Mouse (Mus musculus) embryonic fibroblast, embryonic 13.5 days (primary cell): ENCODE data around the gene Nebl. TPM values are rescaled to one million over a fixed set of nuclear protein-coding genes. Genes with fewer than 3 reads are reported as not detected.

Experiments
- H3K27ac ChIP-seq: 2 replicates; pipeline ENCODE4 v1.5.1; 2012; ENCODE audit warnings: low read length, control low read depth, inconsistent platforms; ENCODE audit not compliant: insufficient read depth
- H3K4me1 ChIP-seq: 2 replicates; pipeline ENCODE4 v1.6.1; 2011; ENCODE audit warnings: low read length; ENCODE audit not compliant: control insufficient read depth, insufficient read depth
- H3K4me3 ChIP-seq: 2 replicates; pipeline ENCODE4 v1.5.1; 2011; ENCODE audit warnings: mild to moderate bottlenecking, control low read depth, low read length; ENCODE audit not compliant: insufficient read depth
- CTCF ChIP-seq: IDR thresholded peaks from 2 replicates; pipeline ENCODE4 v1.5.1; 2011; ENCODE audit warnings: mild to moderate bottlenecking, control low read depth, low read length, moderate library complexity, borderline replicate concordance; ENCODE audit not compliant: insufficient read depth
- POLR2A ChIP-seq: IDR thresholded peaks from 2 replicates; pipeline ENCODE4 v1.6.1; 2011; ENCODE audit warnings: low read depth, mild to moderate bottlenecking, control low read depth, low read length, moderate library complexity
- polyA plus RNA-seq: library from polyadenylated mRNA; stranded (reverse); fragments of >200 nt; gene quantifications from 2 replicates; pipeline ENCODE4 v1.2.4, GENCODE M21; 2011; ENCODE audit warnings: low read depth; ENCODE audit not compliant: missing spikeins, insufficient read length

Gene Nebl
- 0.58 and 1.2 TPM in 2 replicates for polyA plus RNA-seq

GRCm38 (mm10) chr2:17730957-17731830, at the start of gene Nebl:
Gene Nebl (minus strand): TSS chr2:17731464.
- H3K4me3 ChIP-seq = peak within 1 kb of the TSS; percentile 48
- H3K27ac ChIP-seq = no peak within 1 kb of the TSS
- no peaks in the 10 kb centered on the region for H3K4me1 ChIP-seq
- TF ChIP-seq CTCF = no peak
- no peak for TF ChIP-seq POLR2A

- TF ChIP-seq POLR2A (no peak), CTCF (no peak)
- Histone ChIP-seq H3K4me1 (no peaks in the 10 kb centered on the region), H3K27ac (no peak overlapping the region), H3K4me3 (no peak overlapping the region)
Observed at GRCm38 (mm10) chr2:17770246-17770825, 39.1 kb upstream of the Nebl start.

- no peak for TF ChIP-seq POLR2A
- H3K4me1 ChIP-seq = no peaks in the 10 kb centered on the region
Observed at GRCm38 (mm10) chr2:17769242-17769755, 38.0 kb upstream of the Nebl start.

DNA sequence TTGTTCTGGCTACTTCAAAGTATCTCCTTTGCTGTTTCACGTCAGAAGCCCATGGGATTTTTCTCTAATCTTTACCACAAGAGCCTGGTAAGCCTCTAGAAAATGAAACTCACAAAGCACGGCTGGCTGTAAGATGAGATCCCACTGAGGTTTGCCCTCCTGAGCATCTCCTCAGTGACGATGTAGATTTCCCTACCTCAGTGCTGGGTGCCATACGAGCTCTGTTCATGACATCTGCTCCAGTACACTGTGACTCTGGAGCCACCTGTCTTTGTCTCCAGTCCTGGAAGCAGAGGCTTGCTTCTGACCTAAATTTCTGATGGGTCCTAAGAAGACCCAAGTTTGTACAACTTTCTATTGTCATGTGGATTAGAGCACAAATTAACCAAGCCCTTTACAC, 25.0 kb upstream of the Nebl start:
- no peak for TF ChIP-seq CTCF
- TF ChIP-seq POLR2A = no peak
- no peaks in the 10 kb centered on the region for H3K4me1 ChIP-seq
- H3K4me3 ChIP-seq = no peak overlapping the region
- H3K27ac ChIP-seq = no peak overlapping the region

More at GRCm38 (mm10) chr2:17769242-17769755, 38.0 kb upstream of the Nebl start:
- Histone ChIP-seq H3K4me3 (no peak overlapping the region), H3K27ac (no peak overlapping the region)

- no peak overlapping the region for H3K27ac ChIP-seq
- TF ChIP-seq CTCF (no peak), POLR2A (no peak)
- peak overlapping the region; percentile 15; the same call in 1 of the 2 replicates for H3K4me3 ChIP-seq
- peaks cover 4% of the 10 kb centered on the region; the same call in 1 of the 2 replicates for H3K4me1 ChIP-seq
Observed at GRCm38 (mm10) chr2:17742051-17742763, 10.9 kb upstream of the Nebl start.

- no peak for TF ChIP-seq POLR2A
- no peak for TF ChIP-seq CTCF
- Histone ChIP-seq H3K4me1 (peaks cover 4% of the 10 kb centered on the region; the same call in 1 of the 2 replicates), H3K27ac (no peak overlapping the region), H3K4me3 (no peak overlapping the region)
Observed at GRCm38 (mm10) chr2:17741555-17741954, 10.3 kb upstream of the Nebl start.

DNA sequence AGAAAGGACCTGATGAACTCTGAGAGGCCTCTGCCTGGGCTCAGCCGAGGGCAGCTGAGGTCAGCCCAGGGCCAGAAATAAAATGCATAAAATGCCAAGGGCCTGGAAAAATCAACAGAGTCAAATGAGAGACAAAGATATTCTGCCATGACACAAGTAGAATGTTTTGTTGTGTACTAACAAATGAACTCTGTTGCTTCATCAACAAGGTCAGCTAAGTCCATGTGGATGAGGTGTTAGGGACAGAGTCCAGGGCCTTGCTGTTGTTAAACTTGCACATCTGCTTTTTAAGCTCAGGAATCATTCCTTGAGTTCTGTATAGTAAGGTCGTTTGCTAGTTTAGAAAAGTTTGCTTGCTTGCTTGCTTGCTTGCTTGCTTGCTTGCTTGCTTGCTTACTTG, 9.2 kb upstream of the Nebl start:
- Histone ChIP-seq H3K4me1 (peaks cover 4% of the 10 kb centered on the region; the same call in 1 of the 2 replicates), H3K4me3 (no peak overlapping the region), H3K27ac (no peak overlapping the region)
- TF ChIP-seq POLR2A (no peak), CTCF (no peak)

- no peak overlapping the region for H3K27ac ChIP-seq
- TF ChIP-seq CTCF = no peak
- no peak for TF ChIP-seq POLR2A
- no peaks in the 10 kb centered on the region for H3K4me1 ChIP-seq
- H3K4me3 ChIP-seq = no peak overlapping the region
Observed at GRCm38 (mm10) chr2:17732210-17732609, 946 bp upstream of the Nebl start.

DNA sequence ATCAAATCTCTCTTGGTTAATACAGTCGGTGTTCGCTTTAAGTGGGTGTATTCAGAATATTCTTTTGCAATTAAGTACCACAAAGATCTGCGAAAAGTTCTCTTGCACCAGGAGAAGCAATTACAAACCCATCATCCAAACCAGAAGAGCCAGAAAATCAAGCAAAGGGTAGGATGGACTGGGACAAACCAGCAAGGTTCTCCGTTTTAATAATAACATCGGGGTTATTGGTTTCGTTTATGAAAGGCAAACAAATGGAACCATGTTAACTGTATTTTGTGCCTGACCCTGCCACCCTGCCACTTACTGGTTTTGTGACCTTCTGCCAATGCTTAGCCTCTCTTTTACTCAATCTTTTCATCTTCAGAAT, 552 bp upstream of the Nebl start:
- H3K4me1 ChIP-seq = no peaks in the 10 kb centered on the region
- H3K27ac ChIP-seq = no peak overlapping the region
- no peak for TF ChIP-seq POLR2A
- TF ChIP-seq CTCF = no peak
- no peak overlapping the region for H3K4me3 ChIP-seq
